Mouse (Mus musculus) brain, adult 2 months (tissue): ENCODE measurements around the gene AI182371.

ENCODE experiments used
- DNase-seq: peaks from one replicate; pipeline ENCODE4 v3.0.0; 2011; ENCODE audit warnings: low read depth, low spot score

Gene AI182371

GRCm38 (mm10) chr2:35101443-35101842 is at the start of gene AI182371:
Gene AI182371, minus strand, starts transcription at chr2:35101543.
- DNase-seq = no peak

DNA sequence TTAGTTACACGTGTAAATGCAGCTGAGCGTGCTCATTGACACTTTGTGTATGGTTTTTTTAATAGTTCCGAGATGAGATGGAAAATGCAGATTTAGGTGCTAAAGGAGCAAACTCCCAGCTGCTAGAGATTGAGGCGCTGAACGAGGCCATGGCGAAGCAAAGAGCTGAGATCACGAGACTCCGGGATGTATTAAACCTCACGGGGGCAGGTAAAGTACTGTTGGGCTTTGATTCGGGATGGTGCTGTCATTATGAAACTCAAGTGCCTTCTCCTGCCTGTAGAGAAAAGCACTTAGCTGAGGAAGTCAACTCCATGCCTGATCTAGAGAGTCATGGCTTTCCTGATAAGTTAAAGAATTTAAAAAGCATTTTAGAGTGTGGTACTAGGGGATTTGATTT is 47.5 kb upstream of the AI182371 start:
- DNase-seq = no peak

DNA sequence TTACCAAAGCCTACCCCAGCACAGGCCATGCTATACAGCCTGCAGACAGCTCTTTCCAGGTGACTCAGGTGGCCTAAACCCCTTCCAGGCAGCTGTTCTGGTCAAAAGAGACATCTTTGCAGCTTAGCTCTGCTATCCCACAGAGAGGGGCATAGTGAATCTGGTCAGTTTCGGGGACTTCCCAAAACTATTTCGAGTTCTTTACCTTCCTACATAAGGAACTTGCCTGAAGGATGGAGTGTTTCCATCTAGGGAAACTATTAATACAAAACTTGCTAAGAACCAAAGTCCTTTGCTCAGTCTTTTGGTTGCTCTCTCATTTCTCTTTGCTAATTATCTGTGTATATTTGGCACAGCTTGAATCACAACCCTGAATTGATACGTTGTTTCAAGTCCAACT is 40.3 kb upstream of the AI182371 start:
- no peak for DNase-seq

DNA sequence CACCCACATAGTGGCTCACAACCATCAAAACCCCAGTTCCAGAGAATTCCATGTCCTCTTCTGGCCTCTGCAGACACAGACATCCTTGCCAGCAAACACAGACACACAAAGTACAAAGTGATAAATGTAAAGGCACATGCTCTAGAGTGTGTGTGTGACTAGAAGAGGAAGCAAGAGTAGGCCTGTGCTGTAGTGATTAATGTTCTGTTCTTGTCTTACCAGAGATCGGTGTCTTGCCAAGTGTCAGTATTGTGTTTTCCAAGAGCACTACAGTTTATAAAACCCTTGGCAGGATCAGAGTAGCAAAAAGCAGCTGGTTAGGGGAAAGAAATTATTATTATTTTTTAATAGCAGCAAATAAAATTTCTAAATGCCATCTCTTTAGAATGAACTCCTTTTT is 37.2 kb upstream of the AI182371 start:
- no peak for DNase-seq

GRCm38 (mm10) chr2:35133891-35134290 is 32.5 kb upstream of the AI182371 start:
- no peak for DNase-seq

DNA sequence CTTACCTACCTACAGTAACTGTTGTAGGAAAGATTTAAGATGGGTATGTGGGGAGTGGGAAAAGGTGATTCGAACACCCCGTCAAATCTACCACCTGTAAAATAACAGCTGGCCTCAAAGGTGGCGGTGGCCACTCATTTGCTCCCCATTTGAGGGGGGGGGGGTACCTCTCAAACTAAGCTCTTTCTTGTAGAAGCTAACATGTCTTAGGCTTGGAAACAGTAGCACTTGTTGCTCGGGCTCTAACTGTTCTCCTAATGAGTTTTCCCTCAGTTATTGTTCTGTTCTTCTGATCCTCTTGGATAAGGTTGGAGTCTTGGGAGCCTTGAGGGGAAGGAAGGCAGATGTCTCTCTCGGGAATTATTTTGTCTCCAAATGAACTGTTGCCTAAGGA is 31.3 kb upstream of the AI182371 start:
- DNase-seq = no peak

DNA sequence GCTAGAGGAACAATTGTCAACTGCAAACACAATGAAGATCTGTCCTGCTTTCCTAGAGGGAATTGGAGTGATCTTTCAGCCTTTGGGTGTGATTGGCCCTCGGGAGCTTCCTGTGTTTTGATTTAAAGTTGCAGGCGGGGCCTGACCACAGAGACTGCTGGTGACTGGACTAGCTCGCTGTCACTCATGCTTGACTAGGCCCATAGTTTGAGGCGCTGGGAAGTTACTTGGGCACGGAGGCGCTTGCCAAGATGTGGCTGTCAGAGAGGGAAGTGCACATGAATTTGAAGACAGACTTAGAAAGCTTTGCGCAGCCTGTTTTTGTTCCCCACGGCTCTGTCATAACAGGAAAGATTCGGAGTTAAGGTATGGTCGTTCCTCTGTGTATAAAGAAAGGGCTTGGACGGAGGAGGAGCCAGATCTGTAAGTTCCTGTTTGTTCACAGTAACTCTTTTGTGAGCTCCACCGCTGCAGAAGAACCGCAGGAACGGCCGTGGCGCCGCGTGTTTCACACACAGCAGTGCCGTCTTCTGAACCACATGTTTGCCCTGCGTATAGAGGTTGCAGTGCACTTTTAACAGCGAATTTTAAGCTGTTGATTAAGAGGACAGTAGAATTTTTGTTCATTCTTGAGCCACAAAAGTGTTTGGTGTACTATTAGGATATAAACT is 30.8 kb upstream of the AI182371 start:
- peak; percentile 97 for DNase-seq

- no peak for DNase-seq
Observed at GRCm38 (mm10) chr2:35131491-35131890, 30.1 kb upstream of the AI182371 start.

- peak; percentile 24 for DNase-seq
Observed at GRCm38 (mm10) chr2:35124716-35125115, 23.4 kb upstream of the AI182371 start.

DNA sequence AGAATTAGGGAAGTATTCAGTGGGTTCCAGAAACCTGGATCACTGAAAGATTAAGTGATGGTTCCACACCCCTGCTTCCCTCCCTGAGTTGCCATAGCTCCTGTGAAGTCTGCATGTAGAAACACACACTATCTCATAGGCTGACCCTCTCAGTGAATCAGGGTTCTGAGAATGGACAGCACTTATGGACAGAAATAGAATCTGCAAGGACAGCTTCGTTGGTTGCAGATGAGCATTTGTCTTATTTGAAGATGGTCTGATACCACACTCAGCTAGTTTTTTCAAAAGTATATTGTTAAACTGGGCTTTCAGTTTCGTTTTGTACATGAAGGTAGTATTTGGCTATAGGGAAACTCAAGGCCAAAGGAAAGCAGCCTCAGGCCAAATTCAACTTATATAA is 9.2 kb upstream of the AI182371 start:
- no peak for DNase-seq

DNA sequence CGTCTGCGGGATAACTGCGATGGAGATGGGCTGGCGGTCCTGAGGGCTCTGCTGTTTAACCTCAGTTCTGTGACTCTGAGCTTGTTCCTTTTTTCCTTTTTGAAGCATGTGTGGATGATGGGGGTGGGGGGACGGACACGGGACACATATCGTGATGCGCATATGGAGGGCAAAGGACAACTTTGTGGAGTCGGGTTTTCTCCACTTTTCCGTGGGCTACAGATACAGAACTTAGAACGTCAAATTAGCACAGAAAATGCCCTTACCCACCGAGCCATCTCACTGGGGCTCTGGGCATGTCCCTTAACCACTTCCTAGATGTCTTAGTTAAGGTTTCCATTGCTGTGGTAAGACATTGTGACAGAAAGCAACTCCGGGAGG is 8.6 kb upstream of the AI182371 start:
- no peak for DNase-seq

- peak; percentile 93 for DNase-seq
Observed at GRCm38 (mm10) chr2:35109141-35109923, 8.0 kb upstream of the AI182371 start, which contains the start of gene Cntrl. Gene Cntrl, plus strand, starts transcription at chr2:35109492.

- peak; percentile 83 for DNase-seq
Observed at GRCm38 (mm10) chr2:35108712-35109111, 7.4 kb upstream of the AI182371 start.

GRCm38 (mm10) chr2:35107984-35108635 is 6.8 kb upstream of the AI182371 start:
- DNase-seq = peak; percentile 37

GRCm38 (mm10) chr2:35104843-35105242 is 3.5 kb upstream of the AI182371 start:
- DNase-seq = no peak

GRCm38 (mm10) chr2:35103558-35103957 is 2.2 kb upstream of the AI182371 start:
- no peak for DNase-seq

GRCm38 (mm10) chr2:35102777-35103176 is 1.4 kb upstream of the AI182371 start:
- DNase-seq = no peak

GRCm38 (mm10) chr2:35100529-35100928 is 814 bp downstream of the AI182371 start:
- no peak for DNase-seq

GRCm38 (mm10) chr2:35087418-35087817 is 13.9 kb downstream of the AI182371 start:
- peak; percentile 70 for DNase-seq

- no peak for DNase-seq
Observed at GRCm38 (mm10) chr2:35079166-35079565, 22.2 kb downstream of the AI182371 start.

DNA sequence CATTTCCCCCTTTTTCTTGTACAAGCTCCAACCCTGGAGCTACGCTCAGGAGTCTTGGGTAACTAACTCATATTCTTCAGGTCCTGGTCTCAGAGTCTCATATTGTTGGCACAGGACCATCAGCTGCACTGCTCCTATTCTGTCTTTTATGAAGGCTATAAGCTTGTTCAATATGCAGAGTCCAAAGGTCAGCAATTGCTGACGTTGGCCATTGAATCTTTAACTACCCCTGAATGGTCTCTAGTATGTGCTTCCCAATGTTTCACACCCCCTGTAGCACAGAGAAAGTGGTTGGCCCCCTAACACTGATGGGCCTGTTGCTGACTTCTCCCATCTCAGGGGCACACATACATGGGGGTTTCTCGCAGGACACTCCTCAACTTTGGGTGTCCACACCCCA is 27.0 kb downstream of the AI182371 start:
- no peak for DNase-seq

- DNase-seq = no peak
Observed at GRCm38 (mm10) chr2:35072547-35072946, 28.8 kb downstream of the AI182371 start.

- DNase-seq = no peak
Observed at GRCm38 (mm10) chr2:35070275-35070674, 31.1 kb downstream of the AI182371 start.
